Mouse (Mus musculus) MEL (cell line): ENCODE data around the gene Eme1. TPM values are rescaled to one million over a fixed set of nuclear protein-coding genes. Genes with fewer than 3 reads are reported as not detected.
A peak's percentile ranks its signal among the peaks of the same experiment; 100 is the strongest.

ENCODE experiments used
- DNase-seq: peaks from one replicate; pipeline ENCODE4 v3.0.0; 2011; ENCODE audit warnings: low read depth, low spot score
- H3K27ac ChIP-seq: 2 replicates; pipeline ENCODE4 v1.5.1; 2012; ENCODE audit warnings: low read depth, mild to moderate bottlenecking, control low read depth, low read length, moderate library complexity; ENCODE audit not compliant: control insufficient read depth
- H3K27me3 ChIP-seq, 2 experiments: fragments of 150-350 bp in 1 of 2; sonication (generic) in 1 of 2; 2 replicates each; pipeline ENCODE4 v1.6.1; 2012; ENCODE audit warnings: low read length in 2 of 2, mild to moderate bottlenecking in 2 of 2, improper control_type of control experiment in 1 of 2, moderate library complexity in 1 of 2; ENCODE audit not compliant: insufficient read depth in 2 of 2, control insufficient read depth in 1 of 2
- H3K36me3 ChIP-seq, 2 experiments: 2 replicates each; pipeline ENCODE4 v1.6.1; 2012 to 2014; ENCODE audit warnings: low read length in 2 of 2, improper control_type of control experiment in 1 of 2, inconsistent platforms in 1 of 2, mild to moderate bottlenecking in 1 of 2; ENCODE audit not compliant: insufficient read depth in 2 of 2, control insufficient read depth in 1 of 2
- H3K4me1 ChIP-seq, 2 experiments: fragments of 150-350 bp in 1 of 2; sonication (generic) in 1 of 2; 2 replicates each; pipeline ENCODE4 v1.6.1; 2012; ENCODE audit warnings: low read length in 2 of 2, improper control_type of control experiment in 1 of 2, mild to moderate bottlenecking in 1 of 2; ENCODE audit not compliant: insufficient read depth in 2 of 2, control insufficient read depth in 1 of 2
- H3K4me3 ChIP-seq, 2 experiments: fragments of 150-350 bp in 1 of 2; sonication (generic) in 1 of 2; 2 replicates each; pipeline ENCODE4 v1.5.1; 2012; ENCODE audit warnings: low read depth in 2 of 2, low read length in 2 of 2, mild to moderate bottlenecking in 2 of 2, moderate library complexity in 2 of 2, control low read depth in 1 of 2, improper control_type of control experiment in 1 of 2; ENCODE audit not compliant: control insufficient read depth in 1 of 2, insufficient read depth in 1 of 2
- H3K79me2 ChIP-seq: 2 replicates; pipeline ENCODE4 v1.6.1; 2012; ENCODE audit warnings: mild to moderate bottlenecking, low read length, moderate library complexity; ENCODE audit not compliant: control insufficient read depth, poor library complexity, insufficient read depth
- H3K9ac ChIP-seq: 2 replicates; pipeline ENCODE4 v1.6.1; 2012; ENCODE audit warnings: low read depth, mild to moderate bottlenecking, control low read depth, low read length, moderate library complexity; ENCODE audit not compliant: control insufficient read depth, poor library complexity, severe bottlenecking
- H3K9me3 ChIP-seq: fragments of 150-350 bp; sonication (generic); replicated peaks from 2 replicates; pipeline ENCODE4 v1.6.1; 2012; ENCODE audit warnings: mild to moderate bottlenecking, low read length, improper control_type of control experiment, moderate library complexity; ENCODE audit not compliant: insufficient read depth
- CHD1 ChIP-seq: IDR thresholded peaks from 2 replicates; pipeline ENCODE4 v1.6.1; 2012; ENCODE audit warnings: low read depth, mild to moderate bottlenecking, inconsistent platforms, low read length, improper control_type of control experiment
- ELF1 ChIP-seq: IDR thresholded peaks from 2 replicates; pipeline ENCODE4 v1.6.1; 2014; ENCODE audit warnings: low read depth, mild to moderate bottlenecking, inconsistent platforms, low read length, improper control_type of control experiment, moderate library complexity
- EP300 ChIP-seq, 2 experiments: IDR thresholded peaks; 2 replicates each; pipeline ENCODE4 v1.6.1; 2011; ENCODE audit warnings: improper control_type of control experiment in 2 of 2, low read length in 2 of 2, low read depth in 1 of 2, mild to moderate bottlenecking in 1 of 2
- GATA1 ChIP-seq: IDR thresholded peaks from 2 replicates; pipeline ENCODE4 v1.6.1; 2011; ENCODE audit warnings: low read depth, low read length, improper control_type of control experiment
- JUND ChIP-seq: IDR thresholded peaks from 2 replicates; pipeline ENCODE4 v1.6.1; 2011; ENCODE audit warnings: low read depth, mild to moderate bottlenecking, improper control_type of control experiment, low read length
- KAT2A ChIP-seq: conservative IDR thresholded peaks from 2 replicates; pipeline ENCODE4 v1.6.1; 2012; ENCODE audit warnings: low read depth, low read length, improper control_type of control experiment, inconsistent platforms
- MAFK ChIP-seq: IDR thresholded peaks from 2 replicates; pipeline ENCODE4 v1.6.1; 2011; ENCODE audit warnings: low read depth, mild to moderate bottlenecking, low read length, improper control_type of control experiment, borderline replicate concordance
- MAX ChIP-seq: IDR thresholded peaks from 2 replicates; pipeline ENCODE4 v1.6.1; 2011; ENCODE audit warnings: low read length, improper control_type of control experiment
- MXI1 ChIP-seq: IDR thresholded peaks from 2 replicates; pipeline ENCODE4 v1.6.1; 2011; ENCODE audit warnings: mild to moderate bottlenecking, low read depth, low read length, improper control_type of control experiment
- MYB ChIP-seq: IDR thresholded peaks from 2 replicates; pipeline ENCODE4 v1.6.1; 2011; ENCODE audit warnings: mild to moderate bottlenecking, low read depth, low read length, improper control_type of control experiment
- MYC ChIP-seq: IDR thresholded peaks from 2 replicates; pipeline ENCODE4 v1.6.1; 2011; ENCODE audit warnings: low read depth, mild to moderate bottlenecking, low read length, improper control_type of control experiment, moderate library complexity
- NELFE ChIP-seq: IDR thresholded peaks from 2 replicates; pipeline ENCODE4 v1.6.1; 2011; ENCODE audit warnings: low read depth, low read length, improper control_type of control experiment
- NRF1 ChIP-seq: IDR thresholded peaks from 2 replicates; pipeline ENCODE4 v1.6.1; 2014; ENCODE audit warnings: low read depth, mild to moderate bottlenecking, inconsistent platforms, low read length, improper control_type of control experiment, moderate library complexity; ENCODE audit not compliant: poor library complexity, insufficient read depth, severe bottlenecking
- SIN3A ChIP-seq: IDR thresholded peaks from 2 replicates; pipeline ENCODE4 v1.6.1; 2012; ENCODE audit warnings: low read length, improper control_type of control experiment, inconsistent platforms
- TAL1 ChIP-seq: IDR thresholded peaks from 2 replicates; pipeline ENCODE4 v1.6.1; 2012; ENCODE audit warnings: mild to moderate bottlenecking, inconsistent platforms, low read length, moderate library complexity, mixed read lengths
- USF1 ChIP-seq: IDR thresholded peaks from 2 replicates; pipeline ENCODE4 v1.6.1; 2014; ENCODE audit warnings: low read depth, mild to moderate bottlenecking, inconsistent platforms, low read length, improper control_type of control experiment, moderate library complexity
- USF2 ChIP-seq, 2 experiments: IDR thresholded peaks; 2 replicates each; pipeline ENCODE4 v1.6.1; 2011 to 2012; ENCODE audit warnings: improper control_type of control experiment in 2 of 2, low read length in 2 of 2, borderline replicate concordance in 1 of 2, inconsistent platforms in 1 of 2, low read depth in 1 of 2, mild to moderate bottlenecking in 1 of 2; ENCODE audit not compliant: insufficient read depth in 1 of 2
- ZC3H11A ChIP-seq: IDR thresholded peaks from 2 replicates; pipeline ENCODE4 v1.6.1; 2012; ENCODE audit warnings: low read depth, mild to moderate bottlenecking, inconsistent platforms, low read length, improper control_type of control experiment
- ZKSCAN1 ChIP-seq: IDR thresholded peaks from 2 replicates; pipeline ENCODE4 v1.6.1; 2012; ENCODE audit warnings: low read depth, mild to moderate bottlenecking, inconsistent platforms, low read length, improper control_type of control experiment, moderate library complexity
- polyA plus RNA-seq, 2 experiments: library from polyadenylated mRNA; stranded (reverse) in 1 of 2; unstranded in 1 of 2; fragments of >175 nt in 1 of 2; fragments of >200 nt in 1 of 2; gene quantifications; 2 replicates each; pipeline versions ENCODE4 v1.2.1 to v1.2.4; 2012; ENCODE audit warnings: low replicate concordance in 2 of 2, low read depth in 1 of 2; ENCODE audit not compliant: insufficient read length in 2 of 2, insufficient read depth in 1 of 2, missing spikeins in 1 of 2
- total RNA-seq: library from RNA; depleted of rRNA; stranded (reverse); fragments of 300-350 nt; gene quantifications from 2 replicates; pipeline ENCODE4 v1.2.3, GENCODE M21; 2012

Gene Eme1
- total and polyA plus RNA-seq, 3 experiments, result 41.8 to 54.9 TPM; not detected in 1

- H3K36me3 ChIP-seq, result peaks cover 0 to 2% of the 10 kb centered on the region in 2 experiments; a peak in 1 of 4 replicates
Observed at GRCm38 (mm10) chr11:94665281-94665680, 11.5 kb upstream of the Eme1 start.

GRCm38 (mm10) chr11:94661344-94661743 lies 7.6 kb upstream of the Eme1 start:
- no peaks in the 10 kb centered on the region for H3K4me1 ChIP-seq
- H3K9me3 ChIP-seq, result no peaks in the 10 kb centered on the region
- no peak overlapping the region for H3K9ac ChIP-seq
- no peaks in the 10 kb centered on the region for H3K27me3 ChIP-seq
- no peak for DNase-seq
- peaks cover 0 to 4% of the 10 kb centered on the region in 2 experiments; a peak in 1 of 4 replicates for H3K36me3 ChIP-seq
- no peak overlapping the region for H3K27ac ChIP-seq
- H3K79me2 ChIP-seq, result no peaks in the 10 kb centered on the region
- TF ChIP-seq MYB, result no peak
- TF ChIP-seq GATA1, result no peak
- no peak for TF ChIP-seq EP300 (IDR thresholded peaks at IDR 0.05; ENCODE audit: low read depth in 1 of 2, low read length in 2 of 2)
- TF ChIP-seq TAL1, result no peak
- no peak for TF ChIP-seq ZC3H11A
- no peak for TF ChIP-seq JUND
- TF ChIP-seq MXI1, result no peak
- no peak for TF ChIP-seq CHD1
- H3K4me3 ChIP-seq, result no peak overlapping the region

More at GRCm38 (mm10) chr11:94665281-94665680, 11.5 kb upstream of the Eme1 start:
- H3K27me3 ChIP-seq, result no peaks in the 10 kb centered on the region
- TF ChIP-seq NELFE (no peak), CHD1 (no peak), MXI1 (no peak), SIN3A (no peak), JUND (no peak), MAFK (no peak), USF2 (IDR thresholded peaks at IDR 0.05; ENCODE audit: borderline replicate concordance in 1 of 2, insufficient read depth in 1 of 2, low read depth in 1 of 2, low read length in 2 of 2) (no peak)
- H3K4me3 ChIP-seq, result no peak overlapping the region
- no peaks in the 10 kb centered on the region for H3K4me1 ChIP-seq
- no peaks in the 10 kb centered on the region for H3K79me2 ChIP-seq
- no peak for DNase-seq
- H3K9me3 ChIP-seq, result no peaks in the 10 kb centered on the region
- no peak overlapping the region for H3K27ac ChIP-seq
- H3K9ac ChIP-seq, result no peak overlapping the region

- Histone ChIP-seq H3K27me3 (no peaks in the 10 kb centered on the region), H3K27ac (peak overlapping the region; percentile 87), H3K9ac (peak overlapping the region; percentile 91), H3K4me3 (peak overlapping the region; percentile 85 to 87), H3K9me3 (no peaks in the 10 kb centered on the region), H3K36me3 (peaks cover 3 to 17% of the 10 kb centered on the region in 2 experiments; a peak in 2 of 4 replicates), H3K79me2 (peaks cover 28% of the 10 kb centered on the region), H3K4me1 (peaks cover 6 to 8% of the 10 kb centered on the region in 2 experiments; a peak in 3 of 4 replicates)
- TF ChIP-seq CHD1, result 0 out of 2 replicates have a peak, but pooled peaks have one; percentile 85
- 0 out of 2 replicates have a peak, but pooled peaks have one; percentile 25 for TF ChIP-seq USF1
- TF ChIP-seq TAL1, result no peak
- TF ChIP-seq KAT2A, result 0 out of 2 replicates have a peak, but pooled peaks have one; percentile 23
- peak; percentile 92 for TF ChIP-seq ZKSCAN1
- TF ChIP-seq ELF1, result 0 out of 2 replicates have a peak, but pooled peaks have one; percentile 24
- TF ChIP-seq MAX, result peak; percentile 51
- TF ChIP-seq EP300 (IDR thresholded peaks at IDR 0.05; ENCODE audit: low read depth in 1 of 2, low read length in 2 of 2), result 0 out of 4 replicates have a peak, but pooled peaks of 1 of the 2 experiments have one; percentile 21
- no peak for TF ChIP-seq NRF1
- 0 out of 2 replicates have a peak, but pooled peaks have one; percentile 40 for TF ChIP-seq MYC
- DNase-seq, result no peak
Observed at GRCm38 (mm10) chr11:94652973-94653372, 791 bp downstream of the Eme1 start.
